Mouse (Mus musculus) MN1 (cell line): Measurements from ENCODE around the gene Gm45837.
A peak's percentile ranks its signal among the peaks of the same experiment; 100 is the strongest.

Experiments used
- DNase-seq: peaks from one replicate; pipeline ENCODE4 v3.0.0-alpha.2; 2016; ENCODE audit warnings: low spot score

The Gm45837 gene

DNA sequence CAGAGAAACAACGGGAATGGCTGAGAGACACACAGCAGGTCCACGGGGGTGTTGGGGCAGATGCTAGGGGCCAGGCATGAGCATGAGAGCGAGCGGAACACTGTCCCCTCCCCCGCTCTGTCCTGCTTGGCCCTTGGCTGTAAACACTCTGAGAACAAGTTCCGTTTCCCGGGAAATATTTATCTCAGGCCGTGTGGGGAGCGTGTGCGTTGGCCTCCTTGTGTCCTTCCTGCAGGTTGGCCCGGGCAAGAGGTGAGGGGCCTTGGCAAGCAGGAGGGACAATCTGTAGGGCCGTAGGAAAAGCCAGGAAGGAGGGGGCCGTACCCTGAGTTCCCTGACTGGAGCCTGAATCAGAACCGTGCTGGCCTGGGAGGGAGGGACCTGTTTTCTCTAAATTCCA is 54.7 kb downstream of the Gm45837 start:
- DNase-seq = no peak

DNA sequence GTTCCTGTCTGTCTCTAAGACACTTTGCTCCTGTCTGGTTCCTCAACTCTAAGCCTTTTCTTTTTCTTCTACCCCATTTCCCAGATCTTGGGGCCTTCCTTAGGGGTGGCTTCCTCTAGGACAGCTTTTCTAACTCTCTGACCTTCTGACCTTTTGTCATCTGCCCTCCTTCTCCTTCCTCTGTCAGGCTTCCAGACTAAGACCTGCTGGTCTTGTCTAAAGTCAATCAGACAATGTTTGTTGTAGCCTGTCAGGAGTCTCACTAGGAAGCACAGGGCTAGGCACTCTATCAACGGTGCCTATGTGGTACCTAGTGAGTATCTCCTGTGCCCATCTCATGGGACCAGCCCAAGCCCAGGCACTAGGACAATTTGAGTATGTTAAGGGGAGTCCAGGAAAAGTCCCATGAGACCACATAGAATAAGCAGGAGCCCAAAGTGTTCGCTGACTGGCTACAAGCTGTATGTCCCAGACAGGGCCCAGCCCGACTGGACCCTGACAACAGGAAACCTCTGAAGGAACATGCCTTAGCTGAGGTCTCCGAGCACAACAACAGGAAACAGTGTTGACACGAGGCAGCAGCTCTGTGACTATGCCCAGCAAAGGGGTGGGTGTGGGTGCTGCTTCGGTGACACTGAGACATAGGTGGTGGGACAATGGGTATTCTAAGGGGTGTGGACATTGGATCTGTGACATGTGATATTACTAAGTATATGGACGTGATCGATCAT is 55.3 kb downstream of the Gm45837 start:
- DNase-seq = no peak

DNA sequence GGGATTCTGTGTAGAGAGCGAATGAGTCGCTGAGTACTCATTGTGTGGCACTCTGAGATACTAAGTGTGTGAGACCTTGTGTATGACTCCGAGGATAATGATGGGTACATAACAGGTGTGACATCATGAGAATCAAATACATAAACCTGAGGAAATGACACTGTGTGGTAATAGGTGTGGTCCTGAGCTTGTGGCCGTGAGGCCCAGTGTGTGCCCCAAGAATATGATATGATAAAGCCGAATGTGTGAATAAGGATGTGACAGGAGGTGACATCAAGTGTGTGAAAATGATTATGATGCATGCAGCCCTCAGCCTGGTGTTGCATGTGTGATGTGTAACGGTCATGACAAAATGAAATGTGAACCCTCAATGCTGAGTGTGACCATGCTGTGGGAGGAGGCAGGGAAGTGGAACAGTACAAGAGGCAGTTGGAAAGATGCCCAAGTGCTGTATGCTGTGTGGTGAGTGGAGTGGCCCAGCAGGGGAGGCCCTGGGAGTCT is 55.9 kb downstream of the Gm45837 start:
- peak; percentile 70 for DNase-seq

DNA sequence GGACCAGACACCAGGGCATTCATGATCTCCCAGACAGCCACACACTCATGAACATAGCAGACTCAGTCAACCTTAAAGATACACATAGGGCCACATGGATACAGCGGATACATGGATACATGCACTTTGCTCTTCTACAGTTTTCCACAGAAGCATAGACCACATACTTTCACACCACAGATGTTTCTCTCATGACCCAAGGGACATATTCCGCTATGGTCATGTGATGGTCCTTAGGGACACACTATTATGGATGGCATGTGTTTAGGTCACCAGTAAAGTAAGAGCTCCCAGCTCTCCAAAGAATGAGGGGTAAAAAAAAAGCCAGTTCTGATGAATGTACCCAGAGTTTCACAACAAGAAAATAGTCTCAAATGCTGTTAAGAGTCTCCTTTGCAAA is 60.7 kb downstream of the Gm45837 start:
- DNase-seq = no peak

DNA sequence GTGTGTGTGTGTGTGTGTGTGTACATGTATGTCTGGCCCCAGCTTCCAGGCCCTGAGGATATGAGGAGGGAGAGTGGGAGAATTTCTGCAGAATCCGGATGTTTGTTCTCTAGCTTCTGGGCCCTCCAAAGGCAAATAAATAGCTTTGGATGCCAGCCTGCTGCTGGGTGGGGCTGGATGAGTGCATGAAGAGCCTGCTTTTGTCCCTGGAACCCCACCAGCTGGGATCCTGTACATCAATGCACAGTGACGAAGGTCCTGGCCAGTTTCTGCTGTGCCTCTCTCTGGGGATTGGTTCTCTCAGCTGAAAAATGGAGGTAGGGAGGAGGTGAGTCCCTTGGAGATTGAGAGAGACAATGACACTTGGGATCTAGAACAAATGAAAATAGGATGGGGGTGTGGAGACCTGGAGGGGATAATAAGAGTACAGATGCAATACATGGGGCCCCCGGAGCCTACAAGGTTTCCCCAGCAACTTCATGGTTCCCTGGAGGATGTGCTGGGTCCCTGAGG is 61.3 kb downstream of the Gm45837 start:
- no peak for DNase-seq

DNA sequence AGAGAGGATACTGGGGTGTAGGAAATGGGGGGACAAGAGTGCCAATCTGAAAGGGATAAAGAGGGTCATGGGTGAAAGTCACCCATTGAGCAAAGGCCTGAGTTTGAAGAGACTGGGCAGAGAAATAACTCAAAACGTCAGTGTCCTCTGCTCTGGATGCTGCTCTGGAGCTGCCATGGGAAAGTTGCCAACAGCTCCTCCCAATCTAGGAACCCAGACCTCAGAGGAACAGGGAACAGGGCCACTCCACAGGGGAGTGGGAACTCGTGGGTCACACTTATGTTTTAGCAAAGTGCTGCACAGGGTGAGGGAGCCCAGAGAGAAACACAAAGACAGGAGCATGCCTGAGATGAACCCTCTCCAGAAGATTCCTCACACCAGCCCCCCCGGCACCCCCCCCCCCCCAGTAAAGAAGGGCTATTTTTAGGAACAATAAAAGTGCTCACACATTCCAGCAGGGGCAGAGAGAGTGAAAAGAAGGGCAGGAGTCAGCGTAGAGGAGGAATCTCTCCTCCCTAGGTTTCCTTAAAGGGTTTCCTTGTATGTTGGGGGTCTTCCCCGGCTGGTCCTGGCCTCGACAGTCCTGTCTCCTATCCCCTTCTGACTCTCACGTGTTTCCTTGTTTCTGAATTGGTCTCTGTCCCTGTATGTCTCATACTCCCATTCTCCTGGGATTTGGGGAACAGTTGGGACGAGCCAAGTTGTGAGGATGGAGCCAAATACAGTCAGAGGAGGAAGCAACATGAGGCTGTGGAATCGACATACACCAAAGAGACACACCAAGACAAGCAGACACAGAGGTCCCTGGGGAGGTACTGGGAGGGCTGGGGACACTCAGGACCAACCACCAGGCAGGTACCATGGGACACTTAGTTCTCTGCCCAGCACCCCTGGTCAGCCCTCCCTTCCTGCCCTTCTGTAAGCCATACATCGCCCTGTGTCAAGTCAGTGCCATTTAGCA is 62.2 kb downstream of the Gm45837 start:
- peak; percentile 35 for DNase-seq

DNA sequence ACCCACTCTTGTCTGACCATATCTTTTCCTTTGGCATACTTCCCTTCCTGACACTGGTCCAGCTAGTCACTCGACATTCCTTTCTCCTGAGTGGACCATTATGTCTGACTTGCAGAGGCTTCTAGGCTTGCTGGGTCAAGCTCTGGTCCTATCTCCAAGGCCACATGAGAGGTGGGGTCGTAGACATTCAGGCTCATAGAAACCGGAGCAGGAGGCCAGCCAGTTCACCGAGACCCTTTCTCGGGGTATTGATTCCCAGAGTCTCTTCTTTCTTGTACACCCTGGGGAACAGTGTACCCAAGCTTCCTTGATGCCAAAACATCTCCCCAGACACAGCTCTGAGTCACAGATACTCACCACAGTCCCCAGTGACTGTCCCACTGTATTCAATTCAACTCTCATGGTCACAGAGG is 63.7 kb downstream of the Gm45837 start:
- no peak for DNase-seq

DNA sequence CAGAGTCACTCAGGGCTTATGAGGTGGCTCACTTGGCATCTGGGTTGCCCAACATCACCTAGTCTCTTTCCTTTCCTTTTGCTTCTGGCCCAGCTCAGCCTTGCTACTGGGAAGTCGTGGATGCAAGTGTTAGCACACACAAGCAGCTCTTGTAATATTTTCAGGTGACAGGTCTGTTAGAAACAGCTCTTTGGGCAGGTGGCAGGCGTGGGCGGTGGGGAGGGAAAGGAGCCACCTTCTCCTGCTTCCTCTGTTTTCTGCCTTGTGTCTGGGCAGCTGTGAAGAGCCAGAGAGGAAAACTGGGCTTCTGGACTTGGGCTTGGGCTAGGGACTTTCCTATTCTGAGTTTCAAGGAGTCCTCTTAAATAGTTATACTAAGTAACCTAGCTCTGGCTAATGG is 65.3 kb downstream of the Gm45837 start:
- no peak for DNase-seq

DNA sequence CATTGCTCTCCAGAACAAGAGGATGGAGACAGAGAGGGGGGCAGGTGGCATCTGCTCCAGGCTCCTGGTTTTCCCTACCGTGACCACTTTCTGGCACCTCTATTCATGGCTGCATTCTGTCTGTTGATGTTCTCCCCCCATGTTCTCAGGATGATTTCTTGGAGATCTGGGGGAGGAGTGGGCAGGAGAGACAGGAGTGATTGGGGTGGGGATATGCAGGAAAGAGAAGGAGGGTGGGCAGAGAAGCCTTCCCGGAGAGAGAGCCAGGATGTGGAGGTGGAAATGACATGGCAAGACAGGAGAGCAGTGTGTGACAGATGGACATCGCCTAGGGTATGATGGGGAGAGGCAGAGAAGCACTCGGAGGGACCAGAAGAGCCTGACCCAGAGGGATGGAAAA is 65.8 kb downstream of the Gm45837 start:
- no peak for DNase-seq

DNA sequence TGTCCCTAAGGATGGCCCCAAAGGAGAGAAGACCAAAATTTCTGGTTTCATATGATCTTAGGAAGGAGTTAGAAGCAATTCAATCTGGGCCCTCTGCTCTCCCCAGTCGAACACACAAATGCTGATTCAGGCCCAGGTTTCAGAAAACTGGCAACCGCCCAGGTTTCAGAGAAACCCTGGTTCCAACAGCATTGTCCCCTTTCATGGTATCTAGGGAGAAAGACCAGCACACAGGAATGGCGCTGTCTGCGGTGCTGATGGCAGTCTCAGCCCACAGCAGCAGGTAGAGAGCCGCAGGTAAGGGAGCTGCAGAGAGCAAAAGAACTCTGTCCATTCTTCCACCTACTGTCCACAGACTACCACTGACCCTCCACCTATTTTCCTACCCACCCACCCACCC is 66.5 kb downstream of the Gm45837 start:
- no peak for DNase-seq

DNA sequence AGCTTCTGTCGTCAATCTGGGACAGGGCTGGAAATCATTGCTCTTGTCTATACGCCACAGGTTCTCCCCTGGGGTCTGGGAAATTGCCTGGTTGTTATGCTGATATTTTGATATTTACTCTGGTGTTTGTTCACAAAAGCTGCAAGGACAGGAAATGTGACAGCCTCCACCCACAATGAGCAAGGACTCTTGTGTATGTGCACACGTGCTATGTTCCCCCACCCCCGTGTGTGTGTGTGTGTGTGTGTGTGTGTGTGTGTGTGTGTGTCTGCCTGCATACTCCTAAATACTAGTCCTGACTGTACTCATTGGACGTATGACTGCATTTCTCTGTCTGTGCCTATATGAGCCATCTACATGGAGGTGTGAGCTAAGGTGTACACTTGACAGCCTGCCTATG is 67.4 kb downstream of the Gm45837 start:
- no peak for DNase-seq

DNA sequence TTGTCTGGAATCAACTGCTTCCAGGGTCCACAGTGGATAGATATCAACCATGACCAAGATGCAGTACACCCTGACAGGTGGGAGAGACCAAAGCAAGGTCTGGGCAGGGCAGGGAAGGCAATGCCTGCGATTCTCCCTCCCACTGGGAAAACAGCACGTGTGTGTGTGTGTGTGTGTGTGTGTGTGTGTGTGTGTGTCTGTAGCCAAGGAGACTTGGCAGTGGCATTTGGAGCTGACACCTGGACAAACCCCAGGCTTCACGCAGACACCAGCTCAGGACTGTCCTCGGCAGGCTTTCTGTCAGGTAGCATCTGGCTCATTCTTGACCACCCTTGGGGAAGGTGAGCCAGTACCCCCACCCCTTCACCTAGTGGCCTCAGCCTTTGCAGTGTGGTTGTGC is 69.2 kb downstream of the Gm45837 start:
- DNase-seq = no peak

DNA sequence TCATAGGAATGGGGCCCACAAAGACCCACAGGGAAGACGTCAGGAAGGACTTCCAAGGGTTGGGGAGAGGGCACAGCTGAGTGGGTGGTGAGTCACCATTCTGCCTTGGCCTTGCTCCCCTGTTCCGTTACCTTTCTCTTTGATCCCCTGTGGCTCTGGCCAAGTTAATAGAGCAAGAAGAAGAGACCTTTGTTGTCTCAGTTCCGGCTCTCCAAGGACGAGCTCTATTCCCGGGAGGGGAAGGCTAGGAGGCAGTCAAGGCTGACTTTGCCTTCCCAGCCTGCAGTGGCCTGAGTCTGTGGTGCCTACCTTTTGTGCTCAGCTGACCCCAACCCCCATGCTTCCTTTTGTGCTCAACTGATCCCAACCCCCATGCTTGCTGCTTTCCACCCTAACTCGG is 70.0 kb downstream of the Gm45837 start:
- DNase-seq = no peak

DNA sequence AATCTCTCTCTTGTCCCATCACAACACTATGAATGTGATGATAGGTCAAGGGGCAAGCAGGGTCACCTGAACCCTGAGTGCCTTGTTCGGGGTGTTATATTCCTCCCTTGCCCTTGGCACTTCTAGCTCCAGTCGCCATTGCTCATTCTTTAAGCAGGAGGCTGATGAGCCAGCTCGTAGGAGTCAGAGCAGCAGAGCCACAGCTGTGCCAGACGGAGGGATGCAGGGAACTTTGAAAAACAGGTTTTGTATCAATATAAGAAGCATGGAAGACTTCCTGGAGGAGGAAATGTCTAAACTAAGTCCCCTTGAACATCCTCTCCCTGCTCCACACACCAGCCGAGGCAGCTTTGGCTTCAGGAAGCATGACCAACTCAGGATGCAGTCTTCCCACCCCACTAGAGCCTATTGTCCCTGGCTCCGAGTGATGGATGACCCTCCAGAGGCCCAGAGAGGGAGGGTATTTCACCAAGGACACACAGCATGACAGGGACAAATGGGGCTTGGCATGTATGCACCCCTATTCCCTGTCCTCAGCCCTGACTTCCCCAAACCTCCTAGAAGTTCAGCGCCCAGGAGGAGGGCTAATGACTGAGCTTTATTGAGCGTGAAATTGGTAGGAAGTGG is 71.3 kb downstream of the Gm45837 start:
- DNase-seq = no peak

DNA sequence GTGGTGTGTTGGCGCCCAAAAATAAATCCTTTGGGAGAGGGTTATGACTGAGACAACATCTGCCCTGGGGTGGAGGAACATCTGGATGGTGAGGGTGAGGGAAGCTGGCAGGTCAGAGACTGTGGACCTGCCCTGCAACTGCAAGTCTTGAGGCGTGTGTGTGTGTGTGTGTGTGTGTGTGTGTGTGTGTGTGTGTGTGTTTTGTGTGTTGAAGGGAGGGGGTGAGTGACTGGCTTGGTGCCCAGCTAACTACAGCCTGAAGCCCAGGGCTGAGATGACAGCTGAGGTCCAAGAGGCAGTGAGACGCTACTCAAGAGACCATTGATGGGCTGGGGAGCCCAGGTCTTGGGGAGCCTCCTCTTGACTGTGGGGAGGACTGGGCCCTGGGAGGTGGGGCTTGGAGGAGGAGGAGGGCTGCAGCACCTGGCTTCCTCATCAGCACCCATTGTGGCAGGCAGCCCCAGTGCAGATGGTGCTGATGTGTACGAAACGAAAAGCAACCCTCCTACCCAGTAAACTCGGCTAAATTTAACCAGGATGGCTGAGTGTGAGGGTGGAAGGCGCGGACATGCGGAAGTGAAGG is 71.9 kb downstream of the Gm45837 start:
- DNase-seq = no peak

DNA sequence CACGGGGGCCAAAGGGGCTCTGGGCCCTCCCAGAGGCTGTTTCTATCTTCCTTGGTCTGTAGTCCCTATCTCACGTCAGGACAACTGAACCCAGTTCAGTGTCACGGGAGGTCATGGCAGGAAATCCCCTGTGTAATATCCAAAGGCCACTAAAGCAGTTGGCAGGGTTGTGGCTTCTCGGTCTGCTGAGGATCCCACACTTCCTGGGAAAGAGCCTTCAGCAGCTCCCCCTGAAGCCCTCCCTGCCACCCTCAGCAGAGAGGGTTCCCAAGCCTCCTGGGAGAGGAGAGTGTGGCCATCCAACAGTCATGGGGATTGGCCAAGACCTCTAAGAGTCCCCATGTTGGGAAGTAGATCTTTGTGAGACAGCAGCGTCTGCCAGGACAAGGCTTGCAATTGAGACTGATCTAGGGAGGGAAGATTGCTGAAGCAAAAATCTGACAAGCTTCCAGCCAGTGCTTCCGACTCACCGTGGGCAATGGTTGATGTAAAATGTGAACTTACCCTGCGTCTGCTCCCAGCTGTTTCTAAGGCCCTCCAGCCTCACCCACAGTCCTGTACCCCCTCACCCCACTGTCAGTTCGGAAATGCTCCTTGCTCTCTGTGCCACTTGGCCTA is 72.9 kb downstream of the Gm45837 start:
- no peak for DNase-seq

DNA sequence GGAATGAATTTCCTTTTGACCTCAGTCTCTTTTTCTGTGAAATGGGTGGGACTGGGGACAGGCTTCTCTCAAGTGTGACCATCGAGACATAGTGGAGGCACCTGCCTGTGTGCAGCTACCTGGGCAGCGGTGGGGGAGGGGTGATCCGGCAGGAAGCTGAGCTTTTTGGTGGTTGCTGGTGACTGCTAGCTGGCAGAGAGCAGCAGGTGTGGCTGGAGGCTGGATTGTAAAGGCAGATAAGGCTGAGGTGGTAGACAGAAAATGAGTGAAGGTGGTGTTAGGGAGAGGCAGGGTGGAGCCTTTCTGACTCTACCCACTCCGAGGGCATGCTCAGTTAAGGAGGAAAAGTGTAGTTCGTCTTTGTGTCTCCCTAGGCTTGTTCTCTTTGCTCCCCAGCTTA is 76.4 kb downstream of the Gm45837 start:
- DNase-seq = no peak

DNA sequence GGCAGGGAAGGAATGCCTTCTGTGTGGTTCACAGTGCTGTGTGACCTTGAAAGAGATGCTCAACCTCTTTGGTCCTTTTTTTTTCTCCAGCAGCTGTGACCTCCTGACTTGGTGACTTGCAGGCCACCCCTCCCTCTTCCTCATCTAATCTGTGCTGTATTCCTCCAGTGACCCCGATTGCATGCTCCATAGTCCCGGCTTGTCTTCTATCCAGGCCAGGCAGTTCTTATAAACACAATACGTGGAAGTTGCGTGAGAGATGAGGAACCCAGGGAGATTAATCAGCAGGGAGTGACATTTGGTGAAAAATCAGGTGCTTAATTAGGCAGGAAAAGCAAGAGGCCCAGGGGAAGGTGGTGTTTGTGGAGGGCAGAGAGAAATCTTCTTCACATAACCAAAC is 80.3 kb downstream of the Gm45837 start:
- no peak for DNase-seq

DNA sequence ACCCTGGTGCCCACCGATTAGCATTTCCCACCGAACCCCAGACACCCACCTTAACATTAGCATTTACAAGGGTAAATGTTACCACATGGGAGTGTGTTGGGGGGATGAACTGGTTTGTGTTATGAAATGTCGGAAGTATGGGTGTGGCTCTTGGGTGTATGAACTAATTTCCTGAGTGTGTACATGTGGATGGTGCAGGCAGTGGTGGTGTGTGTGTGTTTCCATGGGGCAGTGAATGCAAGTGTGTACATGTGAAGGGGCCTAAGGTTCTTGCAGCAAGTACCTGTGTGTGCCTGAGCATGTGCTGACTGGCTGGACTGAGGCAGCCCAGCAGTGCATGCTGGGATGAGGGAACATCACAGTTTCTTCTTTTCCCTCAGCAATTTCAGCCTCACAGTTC is 87.7 kb downstream of the Gm45837 start:
- no peak for DNase-seq

DNA sequence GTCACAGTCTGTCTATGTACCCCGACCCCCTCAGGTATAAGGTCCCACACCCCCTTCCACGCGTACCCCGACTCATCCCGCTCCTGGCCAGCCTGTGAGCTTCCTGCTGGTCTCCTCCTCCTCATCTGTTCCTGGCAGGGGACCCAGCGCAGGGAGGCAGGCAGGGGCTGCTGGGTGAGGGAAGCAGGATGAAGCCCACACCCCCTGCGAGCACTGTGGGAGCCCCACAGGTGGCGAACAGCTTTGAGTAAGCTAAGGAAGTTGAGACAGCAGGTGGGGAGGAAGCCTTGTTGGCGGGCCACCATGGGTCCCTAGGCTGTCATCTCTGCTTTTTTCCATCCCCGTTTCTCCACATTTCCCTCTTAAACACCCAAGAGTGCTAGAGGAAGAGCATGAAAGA is 88.6 kb downstream of the Gm45837 start:
- DNase-seq = no peak

DNA sequence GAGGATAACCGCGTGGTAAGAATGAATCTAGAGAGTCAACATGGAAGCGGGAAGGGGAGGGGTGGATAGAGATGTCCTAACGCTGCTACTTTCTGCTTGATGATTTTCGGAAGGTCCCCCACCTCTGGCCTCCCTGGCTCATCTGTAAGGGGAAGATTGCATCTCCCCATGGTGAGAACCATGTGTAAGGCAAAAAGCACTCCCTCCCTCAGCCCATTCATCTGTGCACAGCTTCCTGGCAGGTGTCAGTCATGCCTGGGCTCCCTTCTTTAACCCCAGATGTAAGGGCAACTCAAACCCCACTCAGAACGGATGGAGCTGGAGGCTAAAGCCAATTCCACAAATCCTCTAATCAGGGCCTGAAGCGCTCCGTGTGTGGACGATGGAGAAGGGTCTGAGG is 89.0 kb downstream of the Gm45837 start:
- DNase-seq = no peak

DNA sequence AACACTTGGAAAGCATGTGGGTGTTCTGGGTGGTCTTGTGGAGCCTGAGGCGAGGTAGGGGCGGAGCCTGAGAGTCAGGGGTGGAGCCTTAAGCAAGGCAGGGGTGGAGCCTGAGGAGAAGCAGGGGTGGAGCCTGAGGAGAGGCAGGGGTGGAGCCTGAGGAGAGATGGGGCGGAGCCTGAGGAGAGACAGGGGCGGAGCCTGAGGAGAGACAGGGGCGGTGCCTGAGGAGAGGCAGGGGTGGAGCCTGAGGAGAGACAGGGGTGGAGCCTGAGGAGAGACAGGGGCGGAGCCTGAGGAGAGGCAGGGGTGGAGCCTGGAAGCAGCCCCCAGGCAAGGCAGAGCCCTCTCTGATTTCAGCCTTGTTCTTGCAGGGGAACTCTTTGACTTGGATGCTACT is 90.5 kb downstream of the Gm45837 start:
- DNase-seq = no peak
